Mouse (Mus musculus) MEL (cell line): ENCODE results near the gene Gm12355. TPM values are rescaled to one million over a fixed set of nuclear protein-coding genes. Genes with fewer than 3 reads are reported as not detected.
"Not testable (repeated sequence)": the region's sequence is repeated elsewhere in the genome, so short reads cannot be mapped to it uniquely, and the experiment has no call there.

Source experiments
- DNase-seq: peaks from one replicate; pipeline ENCODE4 v3.0.0; 2011; ENCODE audit warnings: low read depth, low spot score
- H3K27ac ChIP-seq: 2 replicates; pipeline ENCODE4 v1.5.1; 2012; ENCODE audit warnings: low read depth, mild to moderate bottlenecking, control low read depth, low read length, moderate library complexity; ENCODE audit not compliant: control insufficient read depth
- H3K27me3 ChIP-seq, 2 experiments: fragments of 150-350 bp in 1 of 2; sonication (generic) in 1 of 2; 2 replicates each; pipeline ENCODE4 v1.6.1; 2012; ENCODE audit warnings: low read length in 2 of 2, mild to moderate bottlenecking in 2 of 2, improper control_type of control experiment in 1 of 2, moderate library complexity in 1 of 2; ENCODE audit not compliant: insufficient read depth in 2 of 2, control insufficient read depth in 1 of 2
- H3K36me3 ChIP-seq, 2 experiments: 2 replicates each; pipeline ENCODE4 v1.6.1; 2012 to 2014; ENCODE audit warnings: low read length in 2 of 2, improper control_type of control experiment in 1 of 2, inconsistent platforms in 1 of 2, mild to moderate bottlenecking in 1 of 2; ENCODE audit not compliant: insufficient read depth in 2 of 2, control insufficient read depth in 1 of 2
- H3K4me1 ChIP-seq, 2 experiments: fragments of 150-350 bp in 1 of 2; sonication (generic) in 1 of 2; 2 replicates each; pipeline ENCODE4 v1.6.1; 2012; ENCODE audit warnings: low read length in 2 of 2, improper control_type of control experiment in 1 of 2, mild to moderate bottlenecking in 1 of 2; ENCODE audit not compliant: insufficient read depth in 2 of 2, control insufficient read depth in 1 of 2
- H3K4me3 ChIP-seq, 2 experiments: fragments of 150-350 bp in 1 of 2; sonication (generic) in 1 of 2; 2 replicates each; pipeline ENCODE4 v1.5.1; 2012; ENCODE audit warnings: low read depth in 2 of 2, low read length in 2 of 2, mild to moderate bottlenecking in 2 of 2, moderate library complexity in 2 of 2, control low read depth in 1 of 2, improper control_type of control experiment in 1 of 2; ENCODE audit not compliant: control insufficient read depth in 1 of 2, insufficient read depth in 1 of 2
- H3K79me2 ChIP-seq: 2 replicates; pipeline ENCODE4 v1.6.1; 2012; ENCODE audit warnings: mild to moderate bottlenecking, low read length, moderate library complexity; ENCODE audit not compliant: control insufficient read depth, poor library complexity, insufficient read depth
- H3K9ac ChIP-seq: 2 replicates; pipeline ENCODE4 v1.6.1; 2012; ENCODE audit warnings: low read depth, mild to moderate bottlenecking, control low read depth, low read length, moderate library complexity; ENCODE audit not compliant: control insufficient read depth, poor library complexity, severe bottlenecking
- H3K9me3 ChIP-seq: fragments of 150-350 bp; sonication (generic); replicated peaks from 2 replicates; pipeline ENCODE4 v1.6.1; 2012; ENCODE audit warnings: mild to moderate bottlenecking, low read length, improper control_type of control experiment, moderate library complexity; ENCODE audit not compliant: insufficient read depth
- BHLHE40 ChIP-seq: IDR thresholded peaks from 2 replicates; pipeline ENCODE4 v1.6.1; 2012; ENCODE audit warnings: low read depth, mild to moderate bottlenecking, inconsistent platforms, low read length, improper control_type of control experiment, borderline replicate concordance
- CHD1 ChIP-seq: IDR thresholded peaks from 2 replicates; pipeline ENCODE4 v1.6.1; 2012; ENCODE audit warnings: low read depth, mild to moderate bottlenecking, inconsistent platforms, low read length, improper control_type of control experiment
- CTCF ChIP-seq, 3 experiments: IDR thresholded peaks in 2 of 3; conservative IDR thresholded peaks in 1 of 3; 2 replicates each; pipeline ENCODE4 v1.5.1; 2011 to 2012; ENCODE audit warnings: low read length in 3 of 3, low read depth in 2 of 3, mild to moderate bottlenecking in 2 of 3, improper control_type of control experiment in 1 of 3, inconsistent platforms in 1 of 3, mixed read lengths in 1 of 3, moderate library complexity in 1 of 3; ENCODE audit not compliant: control insufficient read depth in 1 of 3, insufficient read depth in 1 of 3, poor library complexity in 1 of 3, severe bottlenecking in 1 of 3
- E2F4 ChIP-seq: IDR thresholded peaks from 2 replicates; pipeline ENCODE4 v1.6.1; 2011; ENCODE audit warnings: low read depth, low read length, improper control_type of control experiment, borderline replicate concordance
- ELF1 ChIP-seq: IDR thresholded peaks from 2 replicates; pipeline ENCODE4 v1.6.1; 2014; ENCODE audit warnings: low read depth, mild to moderate bottlenecking, inconsistent platforms, low read length, improper control_type of control experiment, moderate library complexity
- EP300 ChIP-seq, 2 experiments: IDR thresholded peaks; 2 replicates each; pipeline ENCODE4 v1.6.1; 2011; ENCODE audit warnings: improper control_type of control experiment in 2 of 2, low read length in 2 of 2, low read depth in 1 of 2, mild to moderate bottlenecking in 1 of 2
- GATA1 ChIP-seq: IDR thresholded peaks from 2 replicates; pipeline ENCODE4 v1.6.1; 2011; ENCODE audit warnings: low read depth, low read length, improper control_type of control experiment
- HCFC1 ChIP-seq: IDR thresholded peaks from 2 replicates; pipeline ENCODE4 v1.6.1; 2012; ENCODE audit warnings: low read depth, mild to moderate bottlenecking, inconsistent platforms, low read length, improper control_type of control experiment, moderate library complexity
- MAZ ChIP-seq: IDR thresholded peaks from 2 replicates; pipeline ENCODE4 v1.6.1; 2012; ENCODE audit warnings: low read depth, mild to moderate bottlenecking, inconsistent platforms, low read length, improper control_type of control experiment
- MXI1 ChIP-seq: IDR thresholded peaks from 2 replicates; pipeline ENCODE4 v1.6.1; 2011; ENCODE audit warnings: mild to moderate bottlenecking, low read depth, low read length, improper control_type of control experiment
- NRF1 ChIP-seq: IDR thresholded peaks from 2 replicates; pipeline ENCODE4 v1.6.1; 2014; ENCODE audit warnings: low read depth, mild to moderate bottlenecking, inconsistent platforms, low read length, improper control_type of control experiment, moderate library complexity; ENCODE audit not compliant: poor library complexity, insufficient read depth, severe bottlenecking
- RAD21 ChIP-seq: IDR thresholded peaks from 2 replicates; pipeline ENCODE4 v1.6.1; 2011; ENCODE audit warnings: mild to moderate bottlenecking, low read depth, low read length, improper control_type of control experiment
- SMC3 ChIP-seq: IDR thresholded peaks from 2 replicates; pipeline ENCODE4 v1.6.1; 2011; ENCODE audit warnings: low read depth, low read length, improper control_type of control experiment
- TAL1 ChIP-seq: IDR thresholded peaks from 2 replicates; pipeline ENCODE4 v1.6.1; 2012; ENCODE audit warnings: mild to moderate bottlenecking, inconsistent platforms, low read length, moderate library complexity, mixed read lengths
- ZC3H11A ChIP-seq: IDR thresholded peaks from 2 replicates; pipeline ENCODE4 v1.6.1; 2012; ENCODE audit warnings: low read depth, mild to moderate bottlenecking, inconsistent platforms, low read length, improper control_type of control experiment
- ZKSCAN1 ChIP-seq: IDR thresholded peaks from 2 replicates; pipeline ENCODE4 v1.6.1; 2012; ENCODE audit warnings: low read depth, mild to moderate bottlenecking, inconsistent platforms, low read length, improper control_type of control experiment, moderate library complexity
- polyA plus RNA-seq, 2 experiments: library from polyadenylated mRNA; stranded (reverse) in 1 of 2; unstranded in 1 of 2; fragments of >175 nt in 1 of 2; fragments of >200 nt in 1 of 2; gene quantifications; 2 replicates each; pipeline versions ENCODE4 v1.2.1 to v1.2.4; 2012; ENCODE audit warnings: low replicate concordance in 2 of 2, low read depth in 1 of 2; ENCODE audit not compliant: insufficient read length in 2 of 2, insufficient read depth in 1 of 2, missing spikeins in 1 of 2
- total RNA-seq: library from RNA; depleted of rRNA; stranded (reverse); fragments of 300-350 nt; gene quantifications from 2 replicates; pipeline ENCODE4 v1.2.3, GENCODE M21; 2012

The Gm12355 gene
- total and polyA plus RNA-seq, 3 experiments: 0.58 to 3.4 TPM; not detected in 1

GRCm38 (mm10) chr11:98640091-98640490 lies 14.6 kb upstream of the Gm12355 start:
- Histone ChIP-seq H3K27ac (no peak overlapping the region), H3K79me2 (no peaks in the 10 kb centered on the region)
- peak; percentile 61 for DNase-seq
- TF ChIP-seq ELF1 (peak; percentile 33; the same call in 1 of the 2 replicates), NRF1 (no peak), MXI1 (peak; percentile 53; the same call in 1 of the 2 replicates), MAZ (no peak), E2F4 (no peak), CHD1 (no peak), BHLHE40 (peak; percentile 64; the same call in 1 of the 2 replicates)
- TF ChIP-seq, all 39 proteins: peak for 3
- Histone ChIP-seq H3K9me3 (no peaks in the 10 kb centered on the region), H3K9ac (no peak overlapping the region), H3K4me1 (peaks cover 5 to 11% of the 10 kb centered on the region in 2 experiments; a peak in 3 of 4 replicates), H3K36me3 (peaks cover 0 to 6% of the 10 kb centered on the region in 2 experiments; a peak in 2 of 4 replicates), H3K4me3 (no peak overlapping the region), H3K27me3 (peaks cover 8% of the 10 kb centered on the region in 2 experiments)

GRCm38 (mm10) chr11:98637501-98637900 lies 12.0 kb upstream of the Gm12355 start:
- H3K4me3 ChIP-seq: no peak overlapping the region
- no peak overlapping the region for H3K27ac ChIP-seq
- no peaks in the 10 kb centered on the region for H3K9me3 ChIP-seq
- TF ChIP-seq TAL1: 0 out of 2 replicates have a peak, but pooled peaks have one; percentile 4
- peak; percentile 37; the same call in 1 of the 2 replicates for TF ChIP-seq GATA1
- peak; percentile 94 for TF ChIP-seq ZKSCAN1
- no peak for TF ChIP-seq NRF1
- peak in 1 of 2 experiments; percentile 44; a peak in 2 of 4 replicates for TF ChIP-seq EP300 (IDR thresholded peaks at IDR 0.05; ENCODE audit: low read depth in 1 of 2, low read length in 2 of 2)
- TF ChIP-seq, all 39 proteins: peak for 4
- Histone ChIP-seq H3K4me1 (peaks cover 5 to 11% of the 10 kb centered on the region in 2 experiments; a peak in 3 of 4 replicates), H3K9ac (no peak overlapping the region), H3K36me3 (peaks cover 0 to 6% of the 10 kb centered on the region in 2 experiments; a peak in 2 of 4 replicates), H3K27me3 (peaks cover 3 to 5% of the 10 kb centered on the region in 2 experiments), H3K79me2 (no peaks in the 10 kb centered on the region)
- DNase-seq: peak; percentile 37

- TF ChIP-seq HCFC1 (0 out of 2 replicates have a peak, but pooled peaks have one; percentile 25), RAD21 (peak; percentile 49), ZC3H11A (peak; percentile 35; the same call in 1 of the 2 replicates), SMC3 (peak; percentile 49), CTCF (IDR thresholded peaks at IDR 0.05 in 2 of 3, conservative IDR thresholded peaks at IDR 0.05 in 1 of 3; ENCODE audit: control insufficient read depth in 1 of 3, insufficient read depth in 1 of 3, low read depth in 2 of 3, low read length in 3 of 3, poor library complexity in 1 of 3, severe bottlenecking in 1 of 3) (peak; percentile 38 to 69 (median 66)), ELF1 (peak; percentile 82)
- DNase-seq: peak; percentile 68
- not testable (repeated sequence) for H3K27ac ChIP-seq, H3K36me3 ChIP-seq, H3K27me3 ChIP-seq, H3K79me2 ChIP-seq, H3K4me3 ChIP-seq, H3K9ac ChIP-seq, H3K9me3 ChIP-seq
- peaks cover 5 to 11% of the 10 kb centered on the region in 2 experiments; a peak in 3 of 4 replicates for H3K4me1 ChIP-seq
These were observed 10.0 kb upstream of the Gm12355 start for GRCm38 (mm10) chr11:98635312-98635970.
